Mouse (Mus musculus) C2C12 (cell line): ENCODE measurements at regions not wholly inside any gene's neighbourhood (a gene's known extent, or its start where the extent isn't known, plus 50 kb on each side); places are given as distances from the start of the nearest gene placed in this dataset.

Experiments used
- CTCF ChIP-seq: IDR thresholded peaks from one replicate; pipeline ENCODE4 v1.5.1; 2011; ENCODE audit not compliant: control insufficient read depth, insufficient read depth, insufficient read length
- MAX ChIP-seq: IDR thresholded peaks from one replicate; pipeline ENCODE4 v1.6.1; 2011; ENCODE audit warnings: mild to moderate bottlenecking, control low read depth

GRCm38 (mm10) chr13:15931553-15932162, 80.0 kb upstream of the Inhba start:
- TF ChIP-seq MAX (no peak), CTCF (no peak)
